Mouse (Mus musculus): ENCODE measurements around the gene Pcyt2.

- TF ChIP-seq POLR2A (IDR thresholded peaks at IDR 0.05; ENCODE audit: control insufficient read depth, extremely low read depth, insufficient read depth, low read length, poor library complexity) (peak; percentile 68; the same call in 1 of the 2 replicates), CTCF (IDR thresholded peaks at IDR 0.05; ENCODE audit: borderline replicate concordance, control insufficient read depth, extremely low read depth, insufficient read depth, low read length, poor library complexity) (no peak)
Measured at GRCm38 (mm10) chr11:120617519-120618112, at the start of gene Pcyt2.
